Mouse (Mus musculus): ENCODE results near the gene Mipep. TPM values are rescaled to one million over a fixed set of nuclear protein-coding genes. Genes with fewer than 3 reads are reported as not detected.
A peak's percentile ranks its signal among the peaks of the same experiment; 100 is the strongest.

Mipep gene
- total RNA-seq, 1 experiment, result 7.9 TPM

DNA sequence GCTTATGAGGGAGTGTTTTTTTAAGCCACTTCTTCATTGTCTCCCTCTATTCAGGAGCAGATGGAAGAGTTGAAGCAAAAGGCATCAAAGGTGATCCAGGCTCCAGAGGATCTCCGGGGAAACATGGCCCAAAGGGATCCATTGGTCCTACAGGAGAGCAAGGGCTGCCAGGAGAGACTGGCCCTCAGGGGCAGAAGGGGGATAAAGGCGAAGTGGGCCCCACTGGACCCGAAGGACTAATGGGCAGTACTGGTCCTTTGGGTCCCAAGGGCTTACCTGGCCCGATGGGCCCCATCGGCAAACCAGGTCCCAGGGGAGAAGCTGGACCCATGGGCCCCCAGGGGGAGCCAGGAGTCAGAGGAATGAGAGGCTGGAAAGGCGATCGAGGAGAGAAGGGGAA is 5.2 kb upstream of the Mipep start:
- TF ChIP-seq MAFK (IDR thresholded peaks at IDR 0.05; ENCODE audit: insufficient read depth, low read depth, low read length) (no peak), HCFC1 (IDR thresholded peaks at IDR 0.05; ENCODE audit: borderline replicate concordance, insufficient read depth, low read length) (no peak), ZNF384 (IDR thresholded peaks at IDR 0.05; ENCODE audit: low read depth, low read length) (no peak), ZC3H11A (IDR thresholded peaks at IDR 0.05; ENCODE audit: borderline replicate concordance, low read depth, low read length) (no peak), CHD2 (IDR thresholded peaks at IDR 0.05; ENCODE audit: low read depth, low read length) (no peak)
- no peaks in the 10 kb centered on the region for H3K36me3 ChIP-seq (ENCODE audit: control insufficient read depth, insufficient read depth, low read length, poor library complexity, severe bottlenecking)
- in situ Hi-C loops (cut with MboI; ENCODE audit: low sequenced_read_pairs in 2 of 2, unreplicated experiment in 2 of 2), result no loop called here
- DNase-seq (ENCODE audit: low read depth, low spot score), result no peak
- no peak overlapping the region for H3K27ac ChIP-seq (ENCODE audit: insufficient read depth, low read depth, low read length, poor library complexity, severe bottlenecking)
- peaks cover 2 to 9% of the 10 kb centered on the region in 2 experiments; a peak in 1 of 4 replicates for H3K4me1 ChIP-seq (ENCODE audit: control insufficient read depth in 2 of 2, insufficient read depth in 2 of 2, low read length in 2 of 2, poor library complexity in 1 of 2)
- no peaks in the 10 kb centered on the region for H3K9me3 ChIP-seq (ENCODE audit: control insufficient read depth, insufficient read depth, low read depth, low read length)
- no peak overlapping the region for H3K9ac ChIP-seq (ENCODE audit: insufficient read depth, low read depth, low read length, poor library complexity, severe bottlenecking)
- H3K4me3 ChIP-seq (ENCODE audit: insufficient read depth in 1 of 2, low read depth in 1 of 2, low read length in 2 of 2, poor library complexity in 1 of 2, severe bottlenecking in 1 of 2), result no peak overlapping the region

DNA sequence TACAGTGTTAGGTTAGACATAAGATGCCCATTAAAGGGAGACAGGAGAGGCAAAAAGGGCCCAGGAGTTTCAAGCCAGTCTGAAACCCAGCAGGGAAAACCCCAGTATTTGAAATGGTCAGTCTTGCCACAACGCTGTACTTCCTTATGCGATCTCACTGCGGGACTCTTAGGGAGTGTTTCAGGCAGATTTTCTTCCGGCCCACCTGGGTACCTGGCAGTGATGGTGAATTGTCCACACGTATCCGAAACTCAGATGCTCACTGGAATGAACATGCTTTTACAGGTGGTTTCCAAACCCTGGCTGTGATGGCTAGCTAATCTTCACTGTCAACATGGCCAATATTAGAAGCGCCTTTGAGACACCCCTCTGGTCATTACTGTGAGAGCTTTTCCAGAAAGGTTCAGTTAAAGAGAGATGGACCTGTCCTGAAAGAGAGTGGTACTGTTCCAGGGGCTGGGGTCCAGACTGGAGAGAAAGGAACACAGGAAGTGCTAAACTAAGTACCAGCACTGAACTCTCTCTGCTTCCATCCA is 2.2 kb upstream of the Mipep start:
- H3K9ac ChIP-seq (ENCODE audit: insufficient read depth, low read depth, low read length, poor library complexity, severe bottlenecking), result no peak overlapping the region
- in situ Hi-C loops (cut with MboI; ENCODE audit: low sequenced_read_pairs in 2 of 2, unreplicated experiment in 2 of 2), result no loop called here
- DNase-seq (ENCODE audit: low read depth, low spot score), result no peak
- no peak overlapping the region for H3K27ac ChIP-seq (ENCODE audit: insufficient read depth, low read depth, low read length, poor library complexity, severe bottlenecking)
- H3K4me3 ChIP-seq (ENCODE audit: insufficient read depth in 1 of 2, low read depth in 1 of 2, low read length in 2 of 2, poor library complexity in 1 of 2, severe bottlenecking in 1 of 2), result no peak overlapping the region; a peak in 1 of 4 replicates
- peaks cover under 1% of the 10 kb centered on the region; the same call in 1 of the 2 replicates for H3K36me3 ChIP-seq (ENCODE audit: control insufficient read depth, insufficient read depth, low read length, poor library complexity, severe bottlenecking)
- peaks cover 2 to 9% of the 10 kb centered on the region in 2 experiments; a peak in 1 of 4 replicates for H3K4me1 ChIP-seq (ENCODE audit: control insufficient read depth in 2 of 2, insufficient read depth in 2 of 2, low read length in 2 of 2, poor library complexity in 1 of 2)
- TF ChIP-seq MAFK (IDR thresholded peaks at IDR 0.05; ENCODE audit: insufficient read depth, low read depth, low read length), result no peak
- TF ChIP-seq ZNF384 (IDR thresholded peaks at IDR 0.05; ENCODE audit: low read depth, low read length), result no peak
- no peak for TF ChIP-seq HCFC1 (IDR thresholded peaks at IDR 0.05; ENCODE audit: borderline replicate concordance, insufficient read depth, low read length)
- no peak for TF ChIP-seq CHD2 (IDR thresholded peaks at IDR 0.05; ENCODE audit: low read depth, low read length)
- no peak for TF ChIP-seq ZC3H11A (IDR thresholded peaks at IDR 0.05; ENCODE audit: borderline replicate concordance, low read depth, low read length)
- H3K9me3 ChIP-seq (ENCODE audit: control insufficient read depth, insufficient read depth, low read depth, low read length), result no peaks in the 10 kb centered on the region

DNA sequence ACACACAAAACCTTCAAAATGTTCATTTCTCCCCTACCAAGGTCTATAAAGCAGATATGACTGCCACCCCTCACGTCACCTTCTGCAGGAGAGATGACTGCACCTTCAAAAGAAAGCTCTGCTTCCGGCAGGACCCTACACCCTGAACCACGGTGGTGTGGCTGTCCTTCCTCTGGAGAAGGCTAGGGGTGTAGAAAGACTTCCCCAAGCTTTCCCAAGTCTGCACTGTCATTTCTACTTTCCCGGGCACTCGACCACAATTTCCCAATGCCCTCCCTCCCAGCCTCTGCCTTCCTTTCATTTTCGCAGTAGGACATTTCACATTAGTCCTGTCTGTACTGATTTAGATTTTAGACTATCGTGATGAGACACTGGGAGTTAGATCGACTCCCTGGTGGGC is 1.2 kb upstream of the Mipep start:
- in situ Hi-C loops (cut with MboI; ENCODE audit: low sequenced_read_pairs in 2 of 2, unreplicated experiment in 2 of 2), result no loop called here
- Histone ChIP-seq H3K9ac (ENCODE audit: insufficient read depth, low read depth, low read length, poor library complexity, severe bottlenecking) (no peak overlapping the region), H3K36me3 (ENCODE audit: control insufficient read depth, insufficient read depth, low read length, poor library complexity, severe bottlenecking) (peaks cover 6% of the 10 kb centered on the region; the same call in 1 of the 2 replicates), H3K27ac (ENCODE audit: insufficient read depth, low read depth, low read length, poor library complexity, severe bottlenecking) (no peak overlapping the region), H3K4me3 (ENCODE audit: insufficient read depth in 1 of 2, low read depth in 1 of 2, low read length in 2 of 2, poor library complexity in 1 of 2, severe bottlenecking in 1 of 2) (no peak overlapping the region), H3K9me3 (ENCODE audit: control insufficient read depth, insufficient read depth, low read depth, low read length) (no peaks in the 10 kb centered on the region), H3K4me1 (ENCODE audit: control insufficient read depth in 2 of 2, insufficient read depth in 2 of 2, low read length in 2 of 2, poor library complexity in 1 of 2) (peaks cover 2 to 6% of the 10 kb centered on the region in 2 experiments; a peak in 1 of 4 replicates)
- TF ChIP-seq ZC3H11A (IDR thresholded peaks at IDR 0.05; ENCODE audit: borderline replicate concordance, low read depth, low read length), result no peak
- TF ChIP-seq MAFK (IDR thresholded peaks at IDR 0.05; ENCODE audit: insufficient read depth, low read depth, low read length), result no peak
- no peak for TF ChIP-seq HCFC1 (IDR thresholded peaks at IDR 0.05; ENCODE audit: borderline replicate concordance, insufficient read depth, low read length)
- no peak for TF ChIP-seq CHD2 (IDR thresholded peaks at IDR 0.05; ENCODE audit: low read depth, low read length)
- TF ChIP-seq ZNF384 (IDR thresholded peaks at IDR 0.05; ENCODE audit: low read depth, low read length), result no peak
- no peak for DNase-seq (ENCODE audit: low read depth, low spot score)

DNA sequence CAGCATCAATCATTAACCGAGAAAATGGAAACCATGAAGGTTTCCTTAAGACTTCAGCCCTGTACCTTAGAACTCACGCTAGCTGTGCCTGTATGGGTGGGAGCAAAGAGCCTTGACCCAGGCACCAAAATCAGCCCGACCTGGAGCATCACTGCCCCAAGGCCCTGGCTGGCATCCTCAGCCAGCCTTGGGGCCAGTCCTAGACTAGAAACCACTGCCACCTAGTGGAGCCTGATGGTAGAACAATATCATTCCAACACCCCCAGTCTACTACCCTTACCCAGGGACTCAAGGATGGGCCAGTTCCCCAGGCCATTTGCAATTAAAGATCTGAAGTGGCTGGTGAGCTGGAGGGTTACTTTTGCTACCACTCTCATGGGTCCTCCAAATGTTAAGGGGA is 5.7 kb downstream of the Mipep start:
- DNase-seq (ENCODE audit: low read depth, low spot score), result peak; percentile 66
- peaks cover 19% of the 10 kb centered on the region; the same call in 1 of the 2 replicates for H3K36me3 ChIP-seq (ENCODE audit: control insufficient read depth, insufficient read depth, low read length, poor library complexity, severe bottlenecking)
- H3K4me1 ChIP-seq (ENCODE audit: control insufficient read depth in 2 of 2, insufficient read depth in 2 of 2, low read length in 2 of 2, poor library complexity in 1 of 2), result no peaks in the 10 kb centered on the region
- TF ChIP-seq ZNF384 (IDR thresholded peaks at IDR 0.05; ENCODE audit: low read depth, low read length) (no peak), MAFK (IDR thresholded peaks at IDR 0.05; ENCODE audit: insufficient read depth, low read depth, low read length) (no peak), HCFC1 (IDR thresholded peaks at IDR 0.05; ENCODE audit: borderline replicate concordance, insufficient read depth, low read length) (no peak), CHD2 (IDR thresholded peaks at IDR 0.05; ENCODE audit: low read depth, low read length) (no peak), ZC3H11A (IDR thresholded peaks at IDR 0.05; ENCODE audit: borderline replicate concordance, low read depth, low read length) (peak; percentile 35)
- H3K27ac ChIP-seq (ENCODE audit: insufficient read depth, low read depth, low read length, poor library complexity, severe bottlenecking), result no peak overlapping the region
- no peak overlapping the region for H3K9ac ChIP-seq (ENCODE audit: insufficient read depth, low read depth, low read length, poor library complexity, severe bottlenecking)
- H3K4me3 ChIP-seq (ENCODE audit: insufficient read depth in 1 of 2, low read depth in 1 of 2, low read length in 2 of 2, poor library complexity in 1 of 2, severe bottlenecking in 1 of 2), result no peak overlapping the region
- H3K9me3 ChIP-seq (ENCODE audit: control insufficient read depth, insufficient read depth, low read depth, low read length), result no peaks in the 10 kb centered on the region
- in situ Hi-C loops (cut with MboI; ENCODE audit: low sequenced_read_pairs in 2 of 2, unreplicated experiment in 2 of 2), result loop anchor here (10.0 kb wide), 2 partner anchors 325 to 505 kb away; no protein-coding TSS in a partner anchor
